Mouse (Mus musculus) hematopoietic stem cell, adult 5-6 weeks (primary cell): ENCODE results near the gene Wwp2. TPM values are rescaled to one million over a fixed set of nuclear protein-coding genes. Genes with fewer than 3 reads are reported as not detected.
A peak's percentile ranks its signal among the peaks of the same experiment; 100 is the strongest.

Experiments used
- ATAC-seq, 2 experiments: fragments of 125-278 bp in 1 of 2; replicated peaks in 1 of 2; 2 replicates each; pipeline ENCODE4 v1.8.0; 2016 to 2017; ENCODE audit warnings: inconsistent platforms in 2 of 2, mild to moderate bottlenecking in 2 of 2, moderate number of reproducible peaks in 2 of 2, low read depth in 1 of 2, moderate TSS enrichment in 1 of 2; ENCODE audit not compliant: low FRiP score in 2 of 2, poor library complexity in 2 of 2, severe bottlenecking in 2 of 2, insufficient read depth in 1 of 2, low TSS enrichment in 1 of 2
- total RNA-seq: library from RNA; stranded (forward); fragments of 172-1452, 232-1000 nt; gene quantifications from 2 replicates; pipeline ENCODE4 v1.2.3, GENCODE M21; 2017

Wwp2 gene
- total RNA-seq, 1 experiment from 2014 or later: 62.0 TPM

GRCm38 (mm10) chr8:107491831-107492230 lies 55.7 kb downstream of the Wwp2 start:
- ATAC-seq: no peak

- no peak for ATAC-seq
These were observed 56.6 kb downstream of the Wwp2 start for GRCm38 (mm10) chr8:107492802-107493201.

- no peak for ATAC-seq
These were observed 59.3 kb downstream of the Wwp2 start for GRCm38 (mm10) chr8:107495425-107495824.

- ATAC-seq: no peak
These were observed 61.5 kb downstream of the Wwp2 start for GRCm38 (mm10) chr8:107497708-107498107.

GRCm38 (mm10) chr8:107498390-107498789 lies 62.2 kb downstream of the Wwp2 start:
- ATAC-seq: no peak

GRCm38 (mm10) chr8:107498806-107499205 lies 62.6 kb downstream of the Wwp2 start:
- ATAC-seq: no peak; a peak in 1 of 4 replicates

- ATAC-seq: no peak
These were observed 63.4 kb downstream of the Wwp2 start for GRCm38 (mm10) chr8:107499519-107499918.

- peak; percentile 1 to 20; a peak in 1 of 4 replicates for ATAC-seq
These were observed 66.2 kb downstream of the Wwp2 start for GRCm38 (mm10) chr8:107502407-107502806.

- ATAC-seq: peak; percentile 29 to 66
These were observed 66.8 kb downstream of the Wwp2 start for GRCm38 (mm10) chr8:107502922-107503321.

GRCm38 (mm10) chr8:107503354-107503753 lies 67.2 kb downstream of the Wwp2 start:
- peak; percentile 12 to 33; a peak in 2 of 4 replicates for ATAC-seq

- no peak for ATAC-seq
These were observed 68.2 kb downstream of the Wwp2 start for GRCm38 (mm10) chr8:107504239-107504985.

GRCm38 (mm10) chr8:107505271-107505670 lies 69.1 kb downstream of the Wwp2 start:
- no peak for ATAC-seq

GRCm38 (mm10) chr8:107507019-107507418 lies 70.9 kb downstream of the Wwp2 start:
- ATAC-seq: no peak

- no peak for ATAC-seq
These were observed 74.0 kb downstream of the Wwp2 start for GRCm38 (mm10) chr8:107510204-107510603.

- no peak for ATAC-seq
These were observed 74.6 kb downstream of the Wwp2 start for GRCm38 (mm10) chr8:107510766-107511165.

- no peak for ATAC-seq
These were observed 77.1 kb downstream of the Wwp2 start for GRCm38 (mm10) chr8:107513249-107513648.

GRCm38 (mm10) chr8:107514949-107515721 lies 79.0 kb downstream of the Wwp2 start:
- ATAC-seq: no peak

- ATAC-seq: no peak
These were observed 82.6 kb downstream of the Wwp2 start for GRCm38 (mm10) chr8:107518726-107519125.
